Mouse (Mus musculus) c-Kit-positive CD71-positive TER-119-positive erythroid progenitor cells, embryonic 14.5 days (primary cell): ENCODE measurements around the gene Glis3.
A peak's percentile ranks its signal among the peaks of the same experiment; 100 is the strongest.

Experiments
- DNase-seq: peaks from one replicate; pipeline ENCODE4 v3.0.0-alpha.2; 2013; ENCODE audit warnings: low spot score

Gene Glis3

GRCm38 (mm10) chr19:28477326-28477863 lies 202.5 kb downstream of the Glis3 start:
- no peak for DNase-seq

GRCm38 (mm10) chr19:28473621-28474020 lies 206.3 kb downstream of the Glis3 start:
- no peak for DNase-seq

- no peak for DNase-seq
Observed at GRCm38 (mm10) chr19:28471144-28471543, 208.7 kb downstream of the Glis3 start.

GRCm38 (mm10) chr19:28465779-28466178 lies 214.1 kb downstream of the Glis3 start:
- DNase-seq: no peak

- no peak for DNase-seq
Observed at GRCm38 (mm10) chr19:28454331-28454730, 225.5 kb downstream of the Glis3 start.

GRCm38 (mm10) chr19:28452951-28453520 lies 226.8 kb downstream of the Glis3 start:
- DNase-seq: no peak

GRCm38 (mm10) chr19:28448811-28449210 lies 231.1 kb downstream of the Glis3 start:
- DNase-seq: no peak

- no peak for DNase-seq
Observed at GRCm38 (mm10) chr19:28442161-28442560, 237.7 kb downstream of the Glis3 start.

- DNase-seq: no peak
Observed at GRCm38 (mm10) chr19:28436457-28437148, 243.3 kb downstream of the Glis3 start.

- no peak for DNase-seq
Observed at GRCm38 (mm10) chr19:28428220-28428816, 251.6 kb downstream of the Glis3 start.

- peak; percentile 0 for DNase-seq
Observed at GRCm38 (mm10) chr19:28424180-28424579, 255.7 kb downstream of the Glis3 start.

GRCm38 (mm10) chr19:28422939-28423338 lies 256.9 kb downstream of the Glis3 start:
- no peak for DNase-seq

- no peak for DNase-seq
Observed at GRCm38 (mm10) chr19:28416069-28416468, 263.8 kb downstream of the Glis3 start.

- DNase-seq: no peak
Observed at GRCm38 (mm10) chr19:28408787-28409186, 271.1 kb downstream of the Glis3 start.

- DNase-seq: no peak
Observed at GRCm38 (mm10) chr19:28402956-28403355, 276.9 kb downstream of the Glis3 start.

GRCm38 (mm10) chr19:28395584-28395861 lies 284.4 kb downstream of the Glis3 start:
- no peak for DNase-seq

- DNase-seq: no peak
Observed at GRCm38 (mm10) chr19:28394826-28395583, 284.9 kb downstream of the Glis3 start.

GRCm38 (mm10) chr19:28393766-28394165 lies 286.1 kb downstream of the Glis3 start:
- no peak for DNase-seq

GRCm38 (mm10) chr19:28392838-28393237 lies 287.0 kb downstream of the Glis3 start:
- DNase-seq: no peak

- DNase-seq: no peak
Observed at GRCm38 (mm10) chr19:28390920-28391319, 289.0 kb downstream of the Glis3 start.

- no peak for DNase-seq
Observed at GRCm38 (mm10) chr19:28389146-28389545, 290.7 kb downstream of the Glis3 start.

- no peak for DNase-seq
Observed at GRCm38 (mm10) chr19:28383425-28383824, 296.5 kb downstream of the Glis3 start.
